Mouse (Mus musculus): ENCODE data around the gene Rasgef1c.

- TF ChIP-seq EP300 (IDR thresholded peaks at IDR 0.05; ENCODE audit: insufficient read depth, low read depth, low read length) (no peak), CTCF (IDR thresholded peaks at IDR 0.05) (no peak)
Measured at GRCm38 (mm10) chr11:49883394-49883793, 18.2 kb upstream of the Rasgef1c start.
